Mouse (Mus musculus): Measurements from ENCODE around the gene Znrf1.

DNA sequence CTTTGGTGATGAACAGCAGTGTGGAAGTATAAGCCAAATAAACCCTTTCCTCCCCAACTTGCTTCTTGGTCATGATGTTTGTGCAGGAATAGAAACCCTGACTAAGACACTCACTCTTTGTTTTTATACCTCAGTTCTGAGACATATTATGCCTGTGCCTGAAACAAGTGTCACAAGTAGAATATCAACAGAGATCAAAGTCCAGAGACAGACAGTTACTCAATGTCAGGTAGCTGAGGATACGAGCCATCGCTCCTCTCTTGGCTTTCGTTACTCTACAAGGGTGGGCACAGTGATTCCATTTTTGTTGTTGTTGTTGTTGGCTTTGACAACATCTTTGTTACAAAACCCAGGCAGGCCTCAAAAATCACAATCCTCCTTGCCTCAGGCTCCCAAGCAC is 97.1 kb downstream of the Znrf1 start:
- no peak for TF ChIP-seq CTCF (IDR thresholded peaks at IDR 0.05; ENCODE audit: extremely low read depth, insufficient read depth, low read length)
- no peak for TF ChIP-seq POLR2A (IDR thresholded peaks at IDR 0.05; ENCODE audit: extremely low read depth, insufficient read depth, low read length)
